Mouse (Mus musculus): ENCODE results near the gene Lmcd1.

The Lmcd1 gene

GRCm38 (mm10) chr6:112360676-112361075 is 87.1 kb downstream of the Lmcd1 start:
- DNase-seq (ENCODE audit: low spot score) = no peak

DNA sequence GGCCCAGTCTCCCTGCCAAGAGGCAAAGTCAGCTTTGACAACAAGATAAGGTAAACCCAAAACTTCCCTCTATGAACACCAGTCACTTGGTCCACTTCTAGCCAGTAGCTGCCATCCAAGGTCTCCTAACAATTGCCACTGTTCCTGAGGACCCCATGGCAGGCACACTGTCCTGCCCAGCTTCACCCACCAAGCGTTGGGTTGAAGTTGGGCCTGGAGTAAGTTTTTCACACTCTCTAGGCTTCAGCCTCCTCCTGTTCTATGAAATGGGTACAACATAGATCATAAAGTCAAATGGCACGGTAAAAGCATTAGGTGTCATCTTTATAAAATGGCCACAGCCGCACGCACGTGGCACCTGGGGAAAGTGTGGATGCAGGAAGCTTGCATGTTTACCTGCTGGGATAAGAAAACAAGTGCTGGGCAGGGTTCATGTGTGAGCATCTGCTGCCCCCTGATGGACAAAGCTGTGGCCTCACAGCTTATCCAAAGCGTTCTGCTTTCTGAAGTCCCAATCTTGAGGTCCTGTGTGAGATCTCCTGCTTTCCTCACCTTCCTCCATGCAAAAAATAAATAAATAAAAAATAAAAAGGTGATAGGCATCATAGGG is 88.9 kb downstream of the Lmcd1 start:
- DNase-seq (ENCODE audit: low spot score) = peak; percentile 25

- DNase-seq (ENCODE audit: low spot score) = no peak
Measured at GRCm38 (mm10) chr6:112364581-112364980, 91.0 kb downstream of the Lmcd1 start.

- no peak for DNase-seq (ENCODE audit: low spot score)
Measured at GRCm38 (mm10) chr6:112365294-112365693, 91.7 kb downstream of the Lmcd1 start.

DNA sequence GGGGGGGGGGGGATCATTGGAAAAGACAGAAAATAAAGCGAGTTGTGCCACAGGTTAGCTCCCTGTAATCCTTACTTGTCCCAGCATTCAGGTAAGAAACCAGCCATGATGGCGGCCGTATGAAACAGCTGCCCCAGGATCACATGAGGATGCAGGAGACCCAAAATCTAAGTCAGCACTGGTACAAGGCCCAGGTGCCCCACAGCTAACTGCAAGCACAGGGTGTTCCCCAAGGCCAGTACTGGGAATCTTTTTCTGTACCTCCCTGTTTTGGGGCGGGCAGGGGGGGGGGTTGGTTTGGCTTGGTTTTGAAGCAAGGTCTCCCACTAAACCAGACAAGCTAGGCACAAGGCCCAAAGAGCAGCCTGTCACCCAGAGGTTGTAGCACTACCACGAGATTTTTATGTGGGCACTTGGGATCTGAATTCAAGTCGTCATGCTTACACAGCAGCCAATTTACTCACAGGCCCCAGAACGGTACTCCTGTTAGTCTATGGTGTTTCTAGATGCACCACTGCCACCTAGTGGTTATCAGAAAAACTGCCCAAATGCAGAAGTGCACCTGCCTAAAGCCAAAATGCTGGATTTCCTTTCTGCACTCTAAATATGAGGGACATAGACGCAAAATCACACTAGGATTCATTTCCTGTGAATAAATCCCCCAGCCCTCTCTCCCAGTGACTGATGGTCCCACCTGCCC is 100.5 kb downstream of the Lmcd1 start:
- peak; percentile 11 for DNase-seq (ENCODE audit: low spot score)

GRCm38 (mm10) chr6:112375661-112376392 is 102.3 kb downstream of the Lmcd1 start:
- DNase-seq (ENCODE audit: low spot score) = no peak

- DNase-seq (ENCODE audit: low spot score) = no peak
Measured at GRCm38 (mm10) chr6:112379054-112379453, 105.5 kb downstream of the Lmcd1 start.
